Mouse (Mus musculus) olfactory bulb, adult 2 months (tissue): ENCODE measurements around the gene Sec24c.

Experiments
- CTCF ChIP-seq: fragments of 200-500 bp; IDR thresholded peaks from 2 replicates; pipeline ENCODE4 v1.5.1; 2012; ENCODE audit warnings: low read depth, mild to moderate bottlenecking, low read length, moderate library complexity; ENCODE audit not compliant: insufficient read depth
- POLR2A ChIP-seq: fragments of 200-500 bp; IDR thresholded peaks from 2 replicates; pipeline ENCODE4 v1.6.1; 2012; ENCODE audit warnings: mild to moderate bottlenecking, low read depth, low read length, moderate library complexity; ENCODE audit not compliant: insufficient read depth

DNA sequence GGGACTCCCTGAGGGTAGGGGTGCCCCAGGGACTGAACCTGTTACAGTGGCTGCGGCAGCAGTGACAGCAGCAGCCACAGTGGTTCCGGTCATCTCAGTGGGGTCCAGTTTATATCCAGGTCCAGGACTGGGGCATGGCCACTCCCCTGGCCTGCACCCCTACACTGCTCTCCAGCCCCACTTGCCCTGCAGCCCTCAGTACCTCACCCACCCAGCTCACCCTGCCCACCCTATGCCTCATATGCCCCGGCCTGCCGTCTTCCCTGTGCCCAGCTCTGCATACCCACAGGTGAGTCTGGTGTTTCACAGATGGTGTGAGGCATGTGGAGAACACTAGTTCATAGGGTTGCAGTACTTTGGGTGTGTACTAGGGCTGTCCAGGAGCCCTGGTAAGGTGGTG lies 47.3 kb downstream of the Sec24c start:
- TF ChIP-seq CTCF: no peak
- TF ChIP-seq POLR2A: no peak
